Mouse (Mus musculus): Measurements from ENCODE around the gene Pam. TPM values are rescaled to one million over a fixed set of nuclear protein-coding genes. Genes with fewer than 3 reads are reported as not detected.
A peak's percentile ranks its signal among the peaks of the same experiment; 100 is the strongest.

The Pam gene
- 17.3 and 23.8 TPM in 2 replicates for polyA plus RNA-seq (2014; fragmentation: Nextera tagmentation; extraction: Ambion mirVana)

DNA sequence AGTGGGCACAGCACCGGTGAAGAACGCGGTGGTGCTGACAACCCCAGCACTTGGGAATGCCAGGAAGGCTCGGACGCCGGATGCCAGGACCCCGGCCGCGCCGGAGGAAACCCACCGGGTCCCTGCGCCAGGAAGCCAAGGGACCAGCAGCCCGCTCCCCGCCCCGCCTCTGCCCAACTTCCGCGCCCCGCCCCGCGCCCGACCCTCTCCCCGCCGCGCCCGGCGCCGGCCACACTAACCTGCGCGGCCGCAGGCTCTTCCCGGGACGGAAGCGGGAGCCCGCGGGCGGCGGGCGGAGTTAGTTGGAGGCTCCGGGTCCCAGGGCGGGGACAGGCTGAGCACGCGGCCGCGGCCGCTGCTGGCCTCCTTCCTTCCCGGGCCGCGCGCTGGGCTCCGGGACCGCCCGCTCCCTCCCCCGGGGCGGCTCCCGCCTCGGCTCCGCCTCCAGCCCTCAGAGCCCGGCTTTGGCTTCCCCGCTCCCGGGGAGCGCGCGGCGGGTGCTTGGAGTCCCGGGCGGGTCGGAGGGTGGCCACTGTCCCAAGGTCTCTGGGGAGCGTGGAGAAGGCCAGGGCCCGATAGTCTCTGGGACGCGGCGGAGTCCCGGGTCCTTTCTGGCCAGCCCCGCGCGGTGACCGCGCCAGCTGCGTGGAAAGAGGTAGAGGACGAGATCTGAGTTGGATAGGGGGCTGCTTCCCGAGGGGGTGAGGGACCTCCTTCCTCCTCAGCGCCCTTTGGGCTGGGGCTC lies at the start of gene Pam:
Pam (minus strand) TSS at position 401 of the 745 bp plus-strand sequence.
- ATAC-seq (ENCODE audit: low FRiP score): peak; percentile 92
- Histone ChIP-seq H3K27me3 (ENCODE audit: control insufficient read depth, insufficient read depth, low read length) (no peaks in the 10 kb centered on the region), H3K4me3 (ENCODE audit: low read depth, low read length) (peak within 1 kb of the TSS; percentile 72), H3K36me3 (ENCODE audit: control insufficient read depth, insufficient read depth, low read length) (no peaks in the 10 kb centered on the region), H3K27ac (ENCODE audit: low read depth, low read length) (peak within 1 kb of the TSS; percentile 67), H3K4me2 (replicated peaks; ENCODE audit: low read depth, low read length) (peak within 1 kb of the TSS; percentile 72), H3K9ac (ENCODE audit: low read depth, low read length) (peak within 1 kb of the TSS; percentile 71), H3K4me1 (replicated peaks; ENCODE audit: control insufficient read depth, insufficient read depth, low read length) (no peaks in the 10 kb centered on the region), H3K9me3 (ENCODE audit: control insufficient read depth, low read length) (no peaks in the 10 kb centered on the region)
- DNase-seq (ENCODE audit: low spot score): peak; percentile 81
- WGBS: under 1% methylated on average over 58 of the region's 82 CpGs

DNA sequence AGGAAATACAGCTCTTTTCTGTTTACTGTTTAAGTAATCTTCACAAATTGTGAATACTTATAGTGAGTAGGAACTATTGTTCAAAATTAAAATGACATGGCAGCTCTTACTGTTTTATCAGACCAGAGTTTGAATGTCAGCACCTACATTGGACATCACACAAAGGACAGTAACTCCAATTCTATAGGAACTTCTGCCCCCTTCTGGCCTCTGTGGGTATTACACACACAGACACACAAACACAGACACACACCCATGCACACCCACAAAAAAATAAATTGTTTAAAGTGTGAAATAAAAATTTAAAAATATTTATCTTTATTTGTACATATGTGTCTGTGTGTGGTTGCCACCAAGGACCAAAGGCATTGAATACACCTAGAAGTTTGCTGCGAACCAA lies 49.4 kb upstream of the Pam start:
- H3K27me3 ChIP-seq (ENCODE audit: control insufficient read depth, insufficient read depth, low read length): no peaks in the 10 kb centered on the region
- H3K4me2 ChIP-seq (replicated peaks; ENCODE audit: low read depth, low read length): no peak overlapping the region
- 90% methylated on average over 1 of the region's 1 CpGs for WGBS
- DNase-seq (ENCODE audit: low spot score) (no peak), ATAC-seq (ENCODE audit: low FRiP score) (no peak)
- no peak overlapping the region for H3K4me3 ChIP-seq (ENCODE audit: low read depth, low read length)
- H3K36me3 ChIP-seq (ENCODE audit: control insufficient read depth, insufficient read depth, low read length): no peaks in the 10 kb centered on the region
- no peaks in the 10 kb centered on the region for H3K4me1 ChIP-seq (replicated peaks; ENCODE audit: control insufficient read depth, insufficient read depth, low read length)
- no peak overlapping the region for H3K27ac ChIP-seq (ENCODE audit: low read depth, low read length)
- no peak overlapping the region for H3K9ac ChIP-seq (ENCODE audit: low read depth, low read length)
- H3K9me3 ChIP-seq (ENCODE audit: control insufficient read depth, low read length): no peaks in the 10 kb centered on the region

DNA sequence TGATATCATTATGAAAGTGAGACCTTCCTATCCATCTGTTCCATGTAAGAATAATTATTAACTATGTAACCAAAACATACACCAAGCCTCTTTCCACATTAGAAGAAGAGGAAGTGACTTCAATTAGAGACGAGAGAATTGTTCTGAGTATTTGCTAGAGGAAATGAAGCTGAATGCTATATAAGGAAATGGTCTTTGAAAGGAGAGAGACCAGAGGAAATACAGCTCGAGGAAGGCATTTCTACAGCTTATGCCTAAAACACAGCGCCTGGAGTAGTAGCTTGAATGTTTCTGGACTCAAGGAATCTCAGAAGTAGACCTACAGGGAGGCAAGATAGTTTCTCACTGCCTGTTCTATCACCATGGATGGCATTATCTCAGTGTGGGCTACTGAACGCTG lies 35.8 kb upstream of the Pam start:
- no peak for DNase-seq (ENCODE audit: low spot score)
- ATAC-seq (ENCODE audit: low FRiP score): no peak
- Histone ChIP-seq H3K4me2 (replicated peaks; ENCODE audit: low read depth, low read length) (no peak overlapping the region), H3K27ac (ENCODE audit: low read depth, low read length) (no peak overlapping the region), H3K27me3 (ENCODE audit: control insufficient read depth, insufficient read depth, low read length) (no peaks in the 10 kb centered on the region), H3K9ac (ENCODE audit: low read depth, low read length) (no peak overlapping the region), H3K9me3 (ENCODE audit: control insufficient read depth, low read length) (no peaks in the 10 kb centered on the region), H3K36me3 (ENCODE audit: control insufficient read depth, insufficient read depth, low read length) (no peaks in the 10 kb centered on the region), H3K4me3 (ENCODE audit: low read depth, low read length) (no peak overlapping the region), H3K4me1 (replicated peaks; ENCODE audit: control insufficient read depth, insufficient read depth, low read length) (no peaks in the 10 kb centered on the region)
- WGBS: 83% methylated on average over 4 of the region's 4 CpGs

DNA sequence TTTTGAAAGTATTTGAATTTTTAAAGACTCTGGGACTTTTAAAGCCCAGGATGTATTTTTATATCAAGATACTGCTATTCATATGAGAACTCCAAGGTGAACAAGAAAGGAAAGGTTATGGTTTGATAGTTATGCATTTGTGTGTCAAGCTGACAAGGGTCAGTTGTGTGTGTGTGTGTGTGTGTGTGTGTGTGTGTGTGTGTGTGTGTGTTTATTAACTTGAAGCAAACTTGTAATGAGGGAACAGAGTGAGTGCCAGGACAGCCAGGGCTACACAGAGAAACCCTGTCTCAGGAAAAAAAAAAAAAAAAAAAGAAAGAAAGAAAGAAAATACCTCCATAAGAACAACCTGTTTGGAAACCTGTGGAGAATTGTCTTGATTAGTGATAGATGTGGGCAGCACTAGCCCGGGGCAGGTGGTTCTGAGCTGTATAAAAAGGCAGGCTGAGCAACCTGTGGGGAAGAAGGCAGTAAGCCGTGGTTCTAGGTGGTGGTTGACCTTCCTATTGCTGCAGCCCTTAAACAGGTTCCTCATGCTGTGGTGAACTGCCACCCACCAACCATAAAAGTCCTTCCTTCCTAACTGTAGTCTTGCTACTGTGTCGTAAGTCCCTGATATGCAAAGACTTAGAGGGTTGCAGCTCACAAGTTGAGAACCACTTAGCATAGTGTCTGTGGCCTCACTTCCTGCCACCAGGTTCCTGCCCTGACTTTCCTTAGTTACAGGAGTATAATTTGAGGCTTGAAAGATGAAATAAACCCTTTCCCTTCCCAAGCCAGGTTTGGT lies 34.3 kb upstream of the Pam start:
- DNase-seq (ENCODE audit: low spot score) (no peak), ATAC-seq (ENCODE audit: low FRiP score) (no peak)
- no peaks in the 10 kb centered on the region for H3K9me3 ChIP-seq (ENCODE audit: control insufficient read depth, low read length)
- no peak overlapping the region for H3K27ac ChIP-seq (ENCODE audit: low read depth, low read length)
- H3K36me3 ChIP-seq (ENCODE audit: control insufficient read depth, insufficient read depth, low read length): no peaks in the 10 kb centered on the region
- no peak overlapping the region for H3K4me3 ChIP-seq (ENCODE audit: low read depth, low read length)
- H3K9ac ChIP-seq (ENCODE audit: low read depth, low read length): no peak overlapping the region
- WGBS: 85% methylated on average over 3 of the region's 3 CpGs
- no peaks in the 10 kb centered on the region for H3K27me3 ChIP-seq (ENCODE audit: control insufficient read depth, insufficient read depth, low read length)
- no peak overlapping the region for H3K4me2 ChIP-seq (replicated peaks; ENCODE audit: low read depth, low read length)
- no peaks in the 10 kb centered on the region for H3K4me1 ChIP-seq (replicated peaks; ENCODE audit: control insufficient read depth, insufficient read depth, low read length)

DNA sequence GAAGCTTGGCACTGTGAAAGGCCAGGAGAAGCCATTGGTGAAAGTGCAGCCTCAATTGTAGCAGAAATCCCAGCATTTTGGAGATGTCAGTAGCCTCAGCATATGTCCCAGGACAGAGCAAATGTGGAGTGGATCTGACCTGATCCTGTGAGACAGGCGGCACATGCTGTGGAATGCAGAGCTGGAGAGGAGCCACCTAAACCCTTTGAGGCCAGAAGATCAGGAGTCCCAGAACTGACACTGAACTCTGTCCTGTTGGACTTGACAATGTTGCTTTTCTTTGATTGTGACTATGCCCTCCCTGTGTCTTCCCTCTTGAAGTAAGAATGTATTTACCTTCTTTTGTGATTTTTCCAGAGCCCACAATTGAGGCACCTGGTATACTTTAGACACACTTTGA lies 33.7 kb upstream of the Pam start:
- 79% methylated on average over 1 of the region's 1 CpGs for WGBS
- no peaks in the 10 kb centered on the region for H3K27me3 ChIP-seq (ENCODE audit: control insufficient read depth, insufficient read depth, low read length)
- H3K9me3 ChIP-seq (ENCODE audit: control insufficient read depth, low read length): no peaks in the 10 kb centered on the region
- no peak overlapping the region for H3K4me2 ChIP-seq (replicated peaks; ENCODE audit: low read depth, low read length)
- no peak overlapping the region for H3K27ac ChIP-seq (ENCODE audit: low read depth, low read length)
- no peak overlapping the region for H3K4me3 ChIP-seq (ENCODE audit: low read depth, low read length)
- no peaks in the 10 kb centered on the region for H3K36me3 ChIP-seq (ENCODE audit: control insufficient read depth, insufficient read depth, low read length)
- no peak for ATAC-seq (ENCODE audit: low FRiP score)
- H3K4me1 ChIP-seq (replicated peaks; ENCODE audit: control insufficient read depth, insufficient read depth, low read length): no peaks in the 10 kb centered on the region
- no peak for DNase-seq (ENCODE audit: low spot score)
- no peak overlapping the region for H3K9ac ChIP-seq (ENCODE audit: low read depth, low read length)

DNA sequence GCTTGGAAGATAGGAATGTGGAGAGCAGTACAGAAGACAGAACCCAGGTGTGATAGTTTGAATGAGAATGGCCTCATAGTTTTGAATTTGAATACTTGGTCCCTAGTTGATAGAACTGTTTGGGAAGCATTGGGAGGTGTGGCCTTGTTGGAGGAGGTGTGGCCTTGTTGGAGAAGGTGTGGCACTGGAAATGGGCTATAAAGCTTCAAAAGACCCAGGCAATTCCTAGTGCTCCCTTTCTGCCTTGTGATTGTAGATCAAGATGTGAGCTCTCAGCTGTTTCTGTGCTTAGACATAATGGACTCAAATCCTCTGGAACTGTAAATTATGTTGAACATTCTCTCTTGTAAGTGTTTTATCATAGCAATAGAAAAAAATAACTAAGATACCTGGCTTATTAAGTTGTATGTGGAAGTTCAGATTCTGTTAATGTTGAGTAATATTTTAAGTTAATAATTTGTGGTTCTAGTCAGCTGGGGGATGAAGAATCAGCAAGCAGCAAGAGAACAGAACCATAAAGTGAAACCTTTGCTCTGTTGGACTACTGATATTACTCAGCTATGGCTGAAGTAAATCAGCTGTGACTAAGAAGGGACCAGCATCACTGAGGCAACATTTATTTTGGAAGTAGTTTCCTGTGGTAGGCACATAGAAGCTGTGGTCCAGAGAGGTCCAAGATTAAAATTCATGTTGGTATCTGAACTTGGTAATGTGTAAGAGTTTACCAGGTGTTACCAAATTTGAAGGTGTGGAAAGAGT lies 33.1 kb upstream of the Pam start:
- DNase-seq (ENCODE audit: low spot score): no peak

DNA sequence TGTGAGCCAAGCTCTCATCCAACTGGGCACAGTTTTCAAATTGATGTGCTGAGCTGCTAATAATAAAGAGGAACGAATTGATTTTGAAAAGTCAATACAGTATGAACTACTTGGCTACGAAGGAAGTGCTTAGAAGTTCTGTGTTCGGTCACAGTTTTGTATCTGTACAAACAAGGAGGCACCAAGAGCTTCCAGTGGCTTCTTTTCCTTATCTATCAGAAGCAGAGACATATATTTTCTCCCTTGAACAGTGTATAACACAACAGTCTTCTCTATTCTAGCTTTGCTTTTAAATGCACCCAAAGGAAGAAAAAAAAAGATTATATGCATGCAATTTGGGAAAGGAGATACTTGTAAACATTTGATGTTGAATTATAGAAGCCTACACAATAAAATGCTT lies 30.8 kb upstream of the Pam start:
- H3K9me3 ChIP-seq (ENCODE audit: control insufficient read depth, low read length): no peaks in the 10 kb centered on the region
- H3K9ac ChIP-seq (ENCODE audit: low read depth, low read length): no peak overlapping the region
- no peaks in the 10 kb centered on the region for H3K4me1 ChIP-seq (replicated peaks; ENCODE audit: control insufficient read depth, insufficient read depth, low read length)
- no peak overlapping the region for H3K4me3 ChIP-seq (ENCODE audit: low read depth, low read length)
- DNase-seq (ENCODE audit: low spot score): no peak
- no peak for ATAC-seq (ENCODE audit: low FRiP score)
- no peak overlapping the region for H3K27ac ChIP-seq (ENCODE audit: low read depth, low read length)
- H3K4me2 ChIP-seq (replicated peaks; ENCODE audit: low read depth, low read length): no peak overlapping the region
- WGBS: 89% methylated on average over 3 of the region's 3 CpGs
- H3K27me3 ChIP-seq (ENCODE audit: control insufficient read depth, insufficient read depth, low read length): no peaks in the 10 kb centered on the region
- H3K36me3 ChIP-seq (ENCODE audit: control insufficient read depth, insufficient read depth, low read length): no peaks in the 10 kb centered on the region

More for the DNA sequence above, 33.1 kb upstream of the Pam start:
- no peaks in the 10 kb centered on the region for H3K27me3 ChIP-seq (ENCODE audit: control insufficient read depth, insufficient read depth, low read length)
- H3K4me3 ChIP-seq (ENCODE audit: low read depth, low read length): no peak overlapping the region
- no peak overlapping the region for H3K4me2 ChIP-seq (replicated peaks; ENCODE audit: low read depth, low read length)
- H3K36me3 ChIP-seq (ENCODE audit: control insufficient read depth, insufficient read depth, low read length): no peaks in the 10 kb centered on the region
- H3K9ac ChIP-seq (ENCODE audit: low read depth, low read length): no peak overlapping the region
- H3K4me1 ChIP-seq (replicated peaks; ENCODE audit: control insufficient read depth, insufficient read depth, low read length): no peaks in the 10 kb centered on the region
- H3K9me3 ChIP-seq (ENCODE audit: control insufficient read depth, low read length): no peaks in the 10 kb centered on the region
- no peak overlapping the region for H3K27ac ChIP-seq (ENCODE audit: low read depth, low read length)
- no peak for ATAC-seq (ENCODE audit: low FRiP score)

DNA sequence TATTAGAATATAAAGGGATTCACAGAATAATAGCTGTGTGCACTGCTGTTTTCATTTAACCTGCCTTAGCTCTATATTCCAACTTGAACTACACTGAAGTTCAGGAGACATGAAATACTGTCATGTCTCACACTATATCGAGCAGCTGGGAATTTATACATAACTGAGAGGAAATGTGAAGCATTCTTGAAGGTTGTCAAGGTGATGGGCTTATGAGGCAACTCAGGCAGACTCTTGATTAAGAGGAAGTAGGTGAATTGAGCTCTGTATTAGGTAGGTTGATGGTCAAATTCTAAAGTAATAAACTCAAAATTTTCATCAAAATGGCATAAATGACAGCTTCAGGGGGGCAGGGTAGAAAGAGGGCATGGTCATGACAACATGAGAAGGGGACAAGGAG lies 29.3 kb upstream of the Pam start:
- Histone ChIP-seq H3K9ac (ENCODE audit: low read depth, low read length) (no peak overlapping the region), H3K9me3 (ENCODE audit: control insufficient read depth, low read length) (no peaks in the 10 kb centered on the region), H3K4me2 (replicated peaks; ENCODE audit: low read depth, low read length) (no peak overlapping the region), H3K4me1 (replicated peaks; ENCODE audit: control insufficient read depth, insufficient read depth, low read length) (no peaks in the 10 kb centered on the region), H3K4me3 (ENCODE audit: low read depth, low read length) (no peak overlapping the region), H3K36me3 (ENCODE audit: control insufficient read depth, insufficient read depth, low read length) (no peaks in the 10 kb centered on the region), H3K27me3 (ENCODE audit: control insufficient read depth, insufficient read depth, low read length) (no peaks in the 10 kb centered on the region), H3K27ac (ENCODE audit: low read depth, low read length) (no peak overlapping the region)
- ATAC-seq (ENCODE audit: low FRiP score): no peak
- 67% methylated on average over 1 of the region's 1 CpGs for WGBS
- no peak for DNase-seq (ENCODE audit: low spot score)
